Mouse (Mus musculus) brain, embryonic 18.5 days (tissue): ENCODE measurements at regions not wholly inside any gene's neighbourhood (a gene's known extent, or its start where the extent isn't known, plus 50 kb on each side); places are given as distances from the start of the nearest gene placed in this dataset.
A peak's percentile ranks its signal among the peaks of the same experiment; 100 is the strongest.

Experiments used
- DNase-seq: peaks from one replicate; pipeline ENCODE4 v3.0.0-alpha.2; 2012; ENCODE audit warnings: low read depth, low spot score

DNA sequence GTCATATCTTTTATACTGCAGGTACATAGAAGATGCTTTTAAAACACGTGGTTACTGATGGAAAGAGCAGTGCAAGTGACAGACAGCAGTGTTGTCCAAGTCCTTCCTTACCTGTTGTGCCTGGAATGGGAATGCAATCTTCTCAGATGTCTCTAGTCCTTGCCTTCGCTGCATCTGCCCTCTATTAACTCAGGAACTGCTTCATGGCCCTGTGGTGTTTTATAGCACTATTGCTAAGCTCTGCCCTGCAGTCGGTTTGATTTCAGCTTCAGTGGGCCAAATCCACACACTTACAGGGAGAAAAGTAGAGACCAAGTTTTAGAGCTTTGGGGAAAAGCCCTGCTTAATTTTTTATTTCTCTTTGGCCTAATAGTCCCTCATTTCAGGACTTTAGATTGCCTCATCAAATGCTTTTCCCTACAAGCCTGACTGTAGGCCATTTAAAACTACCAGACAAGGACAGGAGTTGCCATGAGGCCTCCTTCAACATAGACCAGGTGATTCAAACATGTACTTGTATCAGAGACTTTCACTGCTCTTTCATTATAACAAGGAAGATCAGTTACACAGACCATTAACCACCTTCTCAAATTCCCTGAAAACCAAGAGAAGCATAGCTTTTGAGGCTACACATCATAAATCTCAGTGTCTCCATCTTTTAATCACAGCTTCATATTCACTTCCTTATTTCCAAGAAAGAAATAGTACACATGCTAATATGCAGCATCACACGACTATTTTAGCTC lies 358.7 kb downstream of the Dnajb9 start:
- DNase-seq: no peak

DNA sequence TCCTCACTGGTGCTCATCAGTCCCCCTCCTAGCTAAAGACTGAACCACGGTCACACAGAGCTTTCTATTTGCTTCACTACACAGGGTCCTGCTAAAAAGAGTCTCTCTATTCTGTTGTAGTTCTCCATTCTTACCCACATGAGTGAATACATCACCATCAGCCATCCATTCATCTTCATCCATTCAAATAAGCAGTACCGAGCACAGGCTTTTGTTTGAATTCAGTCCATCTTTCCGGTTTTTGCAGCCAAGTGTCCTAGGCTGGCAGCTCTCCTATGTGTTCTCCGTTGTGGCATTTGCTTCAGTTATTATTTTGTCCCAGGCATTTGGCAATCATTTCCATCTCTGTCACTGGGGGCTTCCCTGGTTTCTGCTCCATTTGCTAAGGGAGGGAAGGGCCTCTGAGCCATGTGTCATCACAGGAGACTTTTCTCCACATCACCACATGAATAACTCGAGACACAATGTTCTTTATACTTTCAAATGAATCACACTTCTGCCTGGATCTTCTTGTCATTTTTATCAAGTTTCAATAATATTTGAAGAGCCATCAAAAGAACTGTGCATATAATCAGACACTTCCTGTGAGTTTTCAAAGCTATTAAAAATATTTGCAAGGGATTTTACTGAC lies 366.1 kb downstream of the Dnajb9 start:
- DNase-seq: no peak

DNA sequence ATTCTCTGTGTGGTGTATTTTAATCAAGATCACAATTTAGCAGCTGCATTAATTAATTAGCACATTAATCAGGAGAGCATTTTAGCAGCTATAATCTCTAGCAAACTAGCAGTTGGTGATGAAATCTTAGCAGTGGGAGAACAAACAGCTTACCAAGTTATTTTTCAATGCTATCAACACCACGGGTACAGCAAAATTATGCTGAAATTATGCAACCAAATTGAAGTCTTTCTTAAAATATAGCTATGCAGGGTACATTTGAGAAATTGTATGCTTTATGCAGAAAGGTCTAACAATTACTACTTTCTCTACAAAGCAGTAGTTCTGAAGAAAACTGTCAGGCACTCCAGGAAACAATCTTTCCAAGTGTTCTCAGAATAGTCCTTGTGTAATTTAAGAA lies 378.1 kb downstream of the Dnajb9 start:
- no peak for DNase-seq

DNA sequence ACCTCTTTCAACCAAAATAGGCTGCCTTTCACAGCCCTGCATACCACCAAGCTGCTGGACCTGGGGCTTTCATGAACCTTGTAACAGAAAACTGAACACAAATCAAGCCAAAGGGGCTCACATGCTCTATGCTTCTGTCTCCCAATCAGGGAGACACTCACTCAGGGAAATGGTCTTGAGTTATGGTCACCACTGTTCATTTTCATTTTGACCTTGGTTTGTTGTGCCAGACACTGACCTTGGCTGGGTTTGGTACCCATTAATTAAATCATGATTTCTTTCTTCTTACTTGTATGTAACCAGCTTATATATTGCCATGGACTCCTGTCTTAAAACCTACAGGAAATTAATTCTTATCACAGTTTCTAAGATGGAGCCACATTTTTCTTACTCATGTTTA lies 381.5 kb downstream of the Dnajb9 start:
- DNase-seq: no peak

DNA sequence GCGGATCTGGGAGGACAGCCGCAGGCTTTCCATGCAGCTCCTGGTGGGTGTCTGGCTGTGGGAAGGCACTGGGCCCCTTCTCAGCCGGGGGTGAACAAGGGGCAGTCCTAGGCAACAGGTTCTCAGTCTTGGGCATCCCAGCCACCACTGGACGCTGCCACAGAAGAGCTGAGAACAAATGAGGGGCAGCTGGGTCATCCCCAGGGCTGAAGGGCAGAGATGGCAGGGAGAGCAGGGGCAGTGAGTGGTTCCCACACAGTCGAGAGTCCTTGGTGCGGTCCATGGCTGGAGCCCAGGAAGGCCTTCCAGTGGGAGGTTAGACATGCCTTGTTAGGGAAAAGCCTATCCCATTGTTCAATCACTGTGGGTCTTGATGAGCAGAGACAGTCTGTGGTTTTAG lies 382.2 kb downstream of the Dnajb9 start:
- no peak for DNase-seq

DNA sequence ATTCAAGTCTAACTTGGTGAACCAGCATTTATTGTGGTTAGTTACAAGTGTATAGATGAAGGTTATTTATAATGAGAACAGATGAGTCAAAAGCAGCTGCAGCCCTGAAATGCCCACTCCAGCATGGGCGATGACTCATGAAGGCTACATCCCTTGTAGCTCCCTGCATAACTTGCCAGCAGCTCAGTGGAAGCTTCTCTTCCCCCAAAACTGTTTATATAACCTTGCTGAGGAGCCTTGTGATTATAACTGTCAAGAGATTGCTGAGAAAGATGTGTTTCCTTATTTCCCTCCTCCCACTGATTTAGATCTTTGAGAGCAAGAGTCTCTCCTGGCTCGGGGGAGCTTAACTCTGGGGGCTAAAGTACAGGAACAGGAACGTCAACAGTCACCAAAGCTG lies 382.8 kb downstream of the Dnajb9 start:
- no peak for DNase-seq

DNA sequence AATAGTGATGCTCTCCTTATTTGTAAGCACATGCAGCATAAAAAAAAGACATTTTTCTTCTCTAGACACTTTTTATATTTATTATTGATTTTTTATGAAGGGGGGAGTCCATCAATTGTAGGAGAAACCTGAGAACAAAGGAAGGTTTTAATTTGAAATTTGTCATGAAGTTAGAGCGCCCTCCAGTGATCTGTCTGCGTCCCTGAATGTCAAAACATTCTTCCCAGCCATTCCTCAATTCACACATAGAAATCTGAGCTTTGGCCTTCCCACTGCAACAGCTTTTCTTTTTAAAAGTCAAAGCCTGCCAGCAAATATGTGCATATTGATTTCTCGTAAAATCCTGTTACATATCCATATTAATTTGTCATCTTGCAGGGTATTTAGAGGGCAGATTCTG lies 396.6 kb downstream of the Dnajb9 start:
- DNase-seq: peak; percentile 58

DNA sequence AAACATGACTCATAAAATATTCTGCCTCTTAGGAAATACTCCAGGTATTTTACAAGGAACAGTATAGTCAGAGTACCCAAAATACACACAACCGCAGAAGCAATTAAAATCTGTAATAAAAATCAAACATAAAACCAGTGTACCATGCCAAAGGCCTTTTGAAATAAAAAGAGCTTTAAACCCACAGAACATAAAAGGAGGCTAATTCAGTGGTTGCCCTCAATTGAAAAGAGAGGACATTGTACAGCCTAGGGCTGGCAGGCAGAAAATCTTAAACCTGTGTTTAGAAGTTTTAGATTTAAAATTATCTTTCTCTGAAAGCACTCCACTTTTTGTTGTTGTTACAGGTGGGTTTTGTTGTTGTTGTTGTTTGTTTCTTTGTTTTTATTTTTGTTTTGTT lies 437.4 kb downstream of the Dnajb9 start:
- DNase-seq: no peak

DNA sequence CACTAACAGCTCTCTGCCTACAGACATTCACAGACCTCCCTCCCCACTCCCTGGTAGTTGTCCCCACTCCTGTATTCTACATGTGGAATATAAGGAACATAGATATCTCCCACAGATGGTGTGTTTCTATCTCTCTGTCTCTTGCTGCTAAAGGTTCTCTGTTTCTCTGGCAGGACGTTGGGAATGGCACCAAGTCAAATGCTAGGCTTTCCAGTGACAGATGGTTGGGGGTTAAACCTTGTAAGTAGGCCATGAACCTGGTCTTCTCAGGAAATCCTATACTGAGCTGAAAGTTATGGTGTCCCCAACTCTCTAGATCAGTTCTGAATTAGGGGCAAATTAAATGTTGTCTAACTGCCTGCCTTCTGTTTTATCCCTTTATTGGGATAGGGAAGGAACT lies 448.0 kb downstream of the Dnajb9 start:
- no peak for DNase-seq
